Mouse (Mus musculus) neutrophil, adult 5-6 weeks (primary cell): ENCODE data around the gene Ints6l. TPM values are rescaled to one million over a fixed set of nuclear protein-coding genes. Genes with fewer than 3 reads are reported as not detected.
A peak's percentile ranks its signal among the peaks of the same experiment; 100 is the strongest.
"Not testable (repeated sequence)": the region's sequence is repeated elsewhere in the genome, so short reads cannot be mapped to it uniquely, and the experiment has no call there.

Source experiments
- ATAC-seq: fragments of 151-379, 151-347 bp; 2 replicates; pipeline ENCODE4 v1.8.0; 2017; ENCODE audit warnings: mild to moderate bottlenecking, moderate TSS enrichment; ENCODE audit not compliant: insufficient number of reproducible peaks, poor library complexity, low FRiP score, severe bottlenecking; ENCODE audit errors: extremely low read depth
- total RNA-seq: library from RNA; stranded (forward); fragments of 200-1000 nt; gene quantifications from 2 replicates; pipeline ENCODE4 v1.2.3, GENCODE M21; 2017

Gene Ints6l
- total RNA-seq, 1 experiment from 2014 or later, result 111 TPM

- peak; percentile 73 for ATAC-seq
These were observed 35.1 kb downstream of the Ints6l start for GRCm38 (mm10) chrX:56489758-56490157.

- ATAC-seq, result no peak
These were observed 42.6 kb downstream of the Ints6l start for GRCm38 (mm10) chrX:56497241-56497640.

- ATAC-seq, result not testable (repeated sequence)
These were observed 69.8 kb downstream of the Ints6l start, which contains the start of gene Gm10477 for GRCm38 (mm10) chrX:56524442-56524841. TSS of gene Gm10477 (plus strand) at chrX:56524742.

- peak; percentile 58; the same call in 1 of the 2 replicates for ATAC-seq
These were observed 76.6 kb downstream of the Ints6l start for GRCm38 (mm10) chrX:56531266-56531665.

GRCm38 (mm10) chrX:56537162-56537561 lies 82.5 kb downstream of the Ints6l start:
- no peak for ATAC-seq

- no peak for ATAC-seq
These were observed 94.8 kb downstream of the Ints6l start, which contains the start of gene Gm648 for GRCm38 (mm10) chrX:56549506-56549905. TSS of gene Gm648 (minus strand) at chrX:56549606.

- ATAC-seq, result no peak
These were observed 98.9 kb downstream of the Ints6l start for GRCm38 (mm10) chrX:56553584-56553983.

Other genes starting within 250 kb of the Ints6l start
- not detected in 2 replicates for gene Gm773, start 242.0 kb upstream of the Ints6l start, total RNA-seq
- gene Zfp449, start 108.5 kb upstream of the Ints6l start, total RNA-seq, result 0.12 TPM in 1 of 2 replicates, not detected in the other
- gene Smim10l2a, start 80.3 kb upstream of the Ints6l start, total RNA-seq, result not detected in 2 replicates
- gene Gm2174, start 6.9 kb upstream of the Ints6l start, total RNA-seq, result 2.0 TPM in 1 of 2 replicates, not detected in the other
- not detected in 2 replicates for gene Gm10477, start 69.9 kb downstream of the Ints6l start, total RNA-seq
- gene Gm648, start 94.7 kb downstream of the Ints6l start, total RNA-seq, result not detected in 2 replicates
- gene Mmgt1, start 143.2 kb downstream of the Ints6l start, total RNA-seq, result 12.6 and 13.7 TPM in 2 replicates
- gene Slc9a6, start 154.9 kb downstream of the Ints6l start, total RNA-seq, result 11.5 and 13.0 TPM in 2 replicates